Mouse (Mus musculus) limb, embryonic 15.5 days (tissue): ENCODE data around the gene Gm6169. TPM values are rescaled to one million over a fixed set of nuclear protein-coding genes. Genes with fewer than 3 reads are reported as not detected.
"Not testable (repeated sequence)": the region's sequence is repeated elsewhere in the genome, so short reads cannot be mapped to it uniquely, and the experiment has no call there.

Experiments used
- ATAC-seq: fragments of 200-750 bp; cut with Nextera tagmentation; 2 replicates; pipeline ENCODE4 v1.8.0; 2017; ENCODE audit warnings: low read depth, moderate TSS enrichment; ENCODE audit not compliant: insufficient number of reproducible peaks, low FRiP score, low TSS enrichment
- H3K27ac ChIP-seq: fragments of 300-500 bp; sonication (generic); 2 replicates; pipeline ENCODE4 v1.5.1; 2015; ENCODE audit warnings: moderate library complexity, mild to moderate bottlenecking, inconsistent platforms
- H3K27me3 ChIP-seq: fragments of 300-500 bp; sonication (generic); 2 replicates; pipeline ENCODE4 v1.6.1; 2015; ENCODE audit warnings: inconsistent platforms
- H3K36me3 ChIP-seq: fragments of 300-500 bp; sonication (generic); 2 replicates; pipeline ENCODE4 v1.6.1; 2015; ENCODE audit warnings: inconsistent platforms
- H3K4me1 ChIP-seq: fragments of 300-500 bp; sonication (generic); 2 replicates; pipeline ENCODE4 v1.6.1; 2015; ENCODE audit warnings: inconsistent platforms
- H3K4me2 ChIP-seq: fragments of 300-500 bp; sonication (generic); 2 replicates; pipeline ENCODE4 v1.6.1; 2015; ENCODE audit warnings: mild to moderate bottlenecking, inconsistent platforms
- H3K4me3 ChIP-seq: fragments of 300-500 bp; sonication (generic); 2 replicates; pipeline ENCODE4 v1.5.1; 2015; ENCODE audit warnings: mild to moderate bottlenecking, inconsistent platforms
- H3K9ac ChIP-seq: fragments of 300-500 bp; sonication (generic); 2 replicates; pipeline ENCODE4 v1.6.1; 2015; ENCODE audit warnings: inconsistent platforms
- H3K9me3 ChIP-seq: fragments of 300-500 bp; sonication (generic); 2 replicates; pipeline ENCODE4 v1.6.1; 2016; ENCODE audit warnings: inconsistent platforms
- WGBS: fragments of 180-500 bp; shearing (Covaris S2); methylation state at CpG from one replicate; pipeline ENCODE4 v1.1.7; 2015; 5-methylcytosine and 5-hydroxymethylcytosine counted together
- polyA plus RNA-seq: library from polyadenylated mRNA; unstranded; fragments of >200 nt; fragmentation: Nextera tagmentation; extraction: Ambion mirVana; gene quantifications from 2 replicates; pipeline ENCODE4 v1.2.1, GENCODE M21; 2015

Gene Gm6169
- polyA plus RNA-seq, result 3.5 and 4.5 TPM in 2 replicates

GRCm38 (mm10) chr13:97099187-97099852 lies at the start of gene Gm6169:
Gene Gm6169 (minus strand): TSS chr13:97099237.
- H3K9me3 ChIP-seq, result no peaks in the 10 kb centered on the region
- no peaks in the 10 kb centered on the region for H3K36me3 ChIP-seq
- H3K27ac ChIP-seq, result no peak within 1 kb of the TSS
- H3K4me3 ChIP-seq, result no peak within 1 kb of the TSS
- no peaks in the 10 kb centered on the region for H3K27me3 ChIP-seq
- no peak for ATAC-seq
- 79% methylated on average over 22 of the region's 22 CpGs for WGBS
- H3K4me1 ChIP-seq, result no peaks in the 10 kb centered on the region
- H3K9ac ChIP-seq, result no peak within 1 kb of the TSS
- no peak within 1 kb of the TSS for H3K4me2 ChIP-seq

- Histone ChIP-seq H3K36me3 (peaks cover 56% of the 10 kb centered on the region), H3K9me3 (no peaks in the 10 kb centered on the region)
- no peak for ATAC-seq
Observed at GRCm38 (mm10) chr13:97145834-97146233, 46.8 kb upstream of the Gm6169 start.

GRCm38 (mm10) chr13:97142321-97142720 lies 43.3 kb upstream of the Gm6169 start:
- H3K36me3 ChIP-seq, result peaks cover 28% of the 10 kb centered on the region
- no peak overlapping the region for H3K4me3 ChIP-seq
- 82% methylated on average over 7 of the region's 7 CpGs for WGBS
- no peaks in the 10 kb centered on the region for H3K27me3 ChIP-seq
- H3K4me1 ChIP-seq, result peaks cover 7% of the 10 kb centered on the region; the same call in 1 of the 2 replicates
- H3K27ac ChIP-seq, result no peak overlapping the region
- H3K9me3 ChIP-seq, result no peaks in the 10 kb centered on the region
- no peak overlapping the region for H3K9ac ChIP-seq
- no peak for ATAC-seq
- H3K4me2 ChIP-seq, result no peak overlapping the region

More at GRCm38 (mm10) chr13:97145834-97146233, 46.8 kb upstream of the Gm6169 start:
- Histone ChIP-seq H3K9ac (no peak overlapping the region), H3K4me2 (no peak overlapping the region), H3K27me3 (no peaks in the 10 kb centered on the region), H3K4me3 (no peak overlapping the region), H3K27ac (no peak overlapping the region), H3K4me1 (no peaks in the 10 kb centered on the region)
- 63% methylated on average over 4 of the region's 4 CpGs for WGBS

GRCm38 (mm10) chr13:97138404-97138931 lies 39.4 kb upstream of the Gm6169 start:
- not testable (repeated sequence) for H3K9me3 ChIP-seq, H3K27me3 ChIP-seq, H3K4me1 ChIP-seq, ATAC-seq
- H3K9ac ChIP-seq, result peak overlapping the region; percentile 87; the same call in 1 of the 2 replicates
- peak overlapping the region; percentile 92 for H3K4me3 ChIP-seq
- peak overlapping the region; percentile 47 for H3K4me2 ChIP-seq
- H3K36me3 ChIP-seq, result peaks cover 20% of the 10 kb centered on the region
- peak overlapping the region; percentile 88 for H3K27ac ChIP-seq
- WGBS, result 34% methylated on average over 8 of the region's 8 CpGs

GRCm38 (mm10) chr13:97137466-97138400 lies 38.7 kb upstream of the Gm6169 start, which contains the start of the genes Gfm2 and Nsa2:
Gene Gfm2 (plus strand): TSS chr13:97137937.
Gene Nsa2 (minus strand): TSS chr13:97137937.
- H3K9ac ChIP-seq, result peak within 1 kb of the TSS; percentile 87
- no peaks in the 10 kb centered on the region for H3K27me3 ChIP-seq
- H3K9me3 ChIP-seq, result no peaks in the 10 kb centered on the region
- H3K4me2 ChIP-seq, result peak within 1 kb of the TSS; percentile 47
- under 1% methylated on average over 57 of the region's 57 CpGs for WGBS
- H3K27ac ChIP-seq, result peak within 1 kb of the TSS; percentile 88
- peaks cover 17% of the 10 kb centered on the region for H3K36me3 ChIP-seq
- peak; percentile 94 for ATAC-seq
- H3K4me3 ChIP-seq, result peak within 1 kb of the TSS; percentile 92
- peaks cover 7% of the 10 kb centered on the region; the same call in 1 of the 2 replicates for H3K4me1 ChIP-seq

- not testable (repeated sequence) for H3K4me2 ChIP-seq, H3K4me1 ChIP-seq, H3K4me3 ChIP-seq, H3K27me3 ChIP-seq, H3K9me3 ChIP-seq, H3K27ac ChIP-seq, ATAC-seq, H3K9ac ChIP-seq
- no CpG with 5 or more reads among the region's 2 CpGs for WGBS
- H3K36me3 ChIP-seq, result peaks cover 23% of the 10 kb centered on the region
Observed at GRCm38 (mm10) chr13:97130413-97130812, 31.4 kb upstream of the Gm6169 start.

GRCm38 (mm10) chr13:97129654-97130053 lies 30.6 kb upstream of the Gm6169 start:
- H3K9me3 ChIP-seq, H3K27ac ChIP-seq, H3K4me2 ChIP-seq, H3K4me1 ChIP-seq, H3K4me3 ChIP-seq, H3K9ac ChIP-seq, H3K27me3 ChIP-seq, ATAC-seq: not testable (repeated sequence)
- WGBS, result 95% methylated on average over 4 of the region's 4 CpGs
- H3K36me3 ChIP-seq, result peaks cover 20% of the 10 kb centered on the region

- 57% methylated on average over 3 of the region's 3 CpGs for WGBS
- no peak overlapping the region for H3K4me3 ChIP-seq
- no peaks in the 10 kb centered on the region for H3K4me1 ChIP-seq
- H3K27me3 ChIP-seq, result no peaks in the 10 kb centered on the region
- no peak overlapping the region for H3K4me2 ChIP-seq
- no peak for ATAC-seq
- H3K36me3 ChIP-seq, result no peaks in the 10 kb centered on the region
- no peak overlapping the region for H3K27ac ChIP-seq
- H3K9ac ChIP-seq, result no peak overlapping the region
- H3K9me3 ChIP-seq, result no peaks in the 10 kb centered on the region
Observed at GRCm38 (mm10) chr13:97121341-97121740, 22.3 kb upstream of the Gm6169 start.

GRCm38 (mm10) chr13:97109046-97109445 lies 10.0 kb upstream of the Gm6169 start:
- Histone ChIP-seq H3K9me3 (no peaks in the 10 kb centered on the region), H3K27ac (no peak overlapping the region), H3K27me3 (no peaks in the 10 kb centered on the region), H3K9ac (no peak overlapping the region), H3K4me1 (no peaks in the 10 kb centered on the region), H3K36me3 (no peaks in the 10 kb centered on the region), H3K4me2 (no peak overlapping the region), H3K4me3 (no peak overlapping the region)
- ATAC-seq, result no peak
- 81% methylated on average over 4 of the region's 4 CpGs for WGBS

GRCm38 (mm10) chr13:97107721-97108120 lies 8.7 kb upstream of the Gm6169 start:
- not testable (repeated sequence) for H3K4me1 ChIP-seq, H3K9me3 ChIP-seq, H3K27me3 ChIP-seq, ATAC-seq, H3K36me3 ChIP-seq, H3K4me2 ChIP-seq, H3K4me3 ChIP-seq, H3K9ac ChIP-seq, H3K27ac ChIP-seq
- WGBS, result 94% methylated on average over 4 of the region's 4 CpGs

GRCm38 (mm10) chr13:97104996-97105395 lies 6.0 kb upstream of the Gm6169 start:
- H3K4me3 ChIP-seq, result no peak overlapping the region

More at GRCm38 (mm10) chr13:97104996-97105395, 6.0 kb upstream of the Gm6169 start:
- Histone ChIP-seq H3K4me2 (no peak overlapping the region), H3K4me1 (no peaks in the 10 kb centered on the region), H3K27ac (no peak overlapping the region), H3K9ac (no peak overlapping the region), H3K27me3 (no peaks in the 10 kb centered on the region), H3K9me3 (no peaks in the 10 kb centered on the region), H3K36me3 (no peaks in the 10 kb centered on the region)
- WGBS, result 74% methylated on average over 7 of the region's 7 CpGs
- ATAC-seq, result no peak
